Mouse (Mus musculus) kidney, adult 9 months (tissue): ENCODE measurements around the gene Rspry1.

Experiments
- DNase-seq: peaks from one replicate; pipeline ENCODE4 v3.0.0; 2022

Gene Rspry1

DNA sequence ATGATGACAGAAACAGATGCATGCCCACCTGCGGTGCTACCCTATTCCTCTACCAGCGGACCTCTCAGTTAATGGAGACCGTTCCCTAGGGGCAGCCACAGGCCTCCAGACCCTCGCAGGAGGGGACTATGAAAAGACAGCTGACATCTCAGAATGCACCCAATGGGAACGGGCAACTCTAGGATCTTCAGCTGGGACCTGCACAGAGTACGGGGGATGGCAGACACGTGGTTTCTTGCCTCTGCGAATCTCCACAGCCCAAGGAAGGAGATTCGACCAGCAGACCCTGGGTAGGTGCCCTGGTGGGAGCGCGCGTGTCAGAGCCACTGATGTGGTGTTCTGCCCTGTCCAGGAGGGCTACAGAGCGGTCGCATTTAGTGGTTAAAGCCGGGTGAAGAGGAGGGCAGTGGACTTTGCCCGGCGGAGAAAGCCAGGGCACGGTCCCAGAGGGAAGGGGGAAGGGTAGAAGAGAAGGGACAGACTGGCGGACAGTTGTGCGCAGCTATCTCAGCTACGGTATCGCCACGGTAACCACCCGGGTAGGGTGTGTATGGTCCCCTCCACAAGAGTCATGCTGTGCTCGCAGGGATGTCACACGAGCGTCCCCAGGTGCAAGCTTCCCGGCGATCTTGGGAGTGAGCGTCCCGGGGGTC is 93.7 kb downstream of the Rspry1 start:
- peak; percentile 83 for DNase-seq

DNA sequence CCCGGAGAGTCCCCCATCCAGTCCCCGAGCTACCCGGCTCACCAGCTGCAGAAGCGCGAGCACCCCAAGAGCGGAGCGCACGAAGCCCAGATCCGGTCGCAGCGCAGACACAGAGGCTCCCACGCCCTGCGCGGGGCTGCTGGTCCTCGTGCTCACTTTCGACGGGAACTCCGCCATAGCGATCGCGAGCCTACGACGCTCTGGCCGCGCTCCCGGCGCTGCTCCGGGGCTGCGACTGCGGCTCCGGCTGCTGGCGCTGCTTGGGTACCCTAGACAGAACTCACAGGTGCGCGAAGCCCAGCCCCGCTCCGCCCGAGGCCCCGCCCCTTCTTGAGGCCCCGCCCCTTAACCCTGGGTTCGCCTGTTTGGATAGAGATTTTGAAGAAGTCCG is 94.3 kb downstream of the Rspry1 start, which contains the start of gene Pllp:
Gene Pllp, minus strand, starts transcription at position 285 of the 391 bp plus-strand sequence.
- DNase-seq = peak; percentile 63

DNA sequence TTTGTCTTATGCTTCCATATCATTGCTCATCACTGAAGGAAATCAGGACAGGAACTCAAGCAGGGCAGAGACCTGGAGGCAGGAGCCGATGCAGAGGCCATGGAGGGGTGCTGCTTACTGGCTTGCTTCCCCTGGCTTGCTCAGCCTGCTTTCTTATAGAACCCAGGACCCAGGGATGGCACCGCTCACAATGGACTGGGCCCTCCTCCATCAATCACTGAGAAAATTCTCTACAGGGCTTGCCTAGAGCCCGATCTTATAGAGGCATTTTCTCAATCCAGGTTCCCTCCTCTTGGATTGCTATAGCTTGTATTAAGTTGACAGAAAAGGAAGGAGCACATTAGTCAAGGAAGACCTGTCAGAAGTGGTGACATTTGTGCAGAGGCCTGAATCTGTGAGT is 94.8 kb downstream of the Rspry1 start:
- DNase-seq = no peak

DNA sequence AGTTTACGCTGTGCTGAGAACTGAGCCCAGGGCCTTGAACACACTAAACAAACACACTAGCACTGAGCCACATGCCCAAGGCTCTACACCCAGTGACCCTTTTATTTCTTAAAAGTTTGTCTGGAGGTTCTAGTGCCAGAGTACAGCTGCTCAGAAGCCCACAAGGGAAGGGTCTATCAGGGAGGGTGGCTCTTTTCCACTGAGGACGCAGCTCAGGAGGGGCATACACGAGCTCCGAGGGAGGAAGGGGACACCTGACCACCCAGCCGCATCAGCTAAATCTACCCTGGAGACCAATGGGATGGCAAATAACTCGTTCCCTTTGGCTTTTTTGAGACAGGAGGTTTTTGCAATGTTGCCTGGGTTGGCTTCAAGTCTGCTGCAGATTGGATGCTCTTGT is 96.2 kb downstream of the Rspry1 start:
- no peak for DNase-seq

DNA sequence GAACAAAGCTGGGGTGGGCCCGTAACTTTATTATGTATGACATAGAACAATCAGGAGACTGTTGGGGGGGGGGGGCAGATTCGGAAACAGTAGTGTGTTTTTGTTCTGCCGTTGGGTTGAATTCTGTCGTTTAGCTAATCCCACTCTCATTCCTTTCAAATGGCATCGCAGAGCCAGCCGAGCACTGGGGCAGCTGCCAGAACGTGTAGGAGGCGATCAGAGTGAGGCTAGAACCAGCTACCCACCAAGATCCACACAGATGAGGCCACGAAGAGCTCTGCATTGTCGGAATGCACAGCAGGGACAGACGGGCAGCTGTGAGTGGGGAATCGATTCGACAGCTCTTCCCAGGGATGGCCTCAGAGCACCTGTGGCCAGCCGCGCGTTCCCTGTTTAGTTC is 97.6 kb downstream of the Rspry1 start:
- DNase-seq = no peak

DNA sequence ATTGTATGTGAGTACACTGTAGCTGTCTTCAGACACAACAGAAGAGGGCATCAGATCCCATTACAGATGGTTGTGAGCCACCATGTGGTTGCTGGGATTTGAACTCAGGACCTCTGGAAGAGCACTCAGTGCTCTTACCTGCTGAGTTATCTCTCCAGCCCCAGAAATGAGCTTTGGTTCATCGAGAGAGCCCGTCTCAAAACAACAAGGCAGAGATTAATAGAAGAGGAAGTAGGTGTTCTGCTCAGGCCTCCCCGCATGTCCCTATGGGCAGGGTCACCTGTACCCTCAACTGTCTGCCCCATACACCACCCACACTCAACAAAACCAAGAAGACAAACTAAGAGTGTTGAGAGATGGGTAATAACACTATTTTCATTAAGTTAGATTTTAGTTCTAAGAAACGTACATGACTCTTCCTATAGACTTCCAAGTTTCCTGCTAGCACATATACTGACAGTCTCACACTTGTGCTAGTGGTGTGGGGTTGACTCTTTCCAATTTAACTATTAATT is 98.7 kb downstream of the Rspry1 start:
- no peak for DNase-seq

DNA sequence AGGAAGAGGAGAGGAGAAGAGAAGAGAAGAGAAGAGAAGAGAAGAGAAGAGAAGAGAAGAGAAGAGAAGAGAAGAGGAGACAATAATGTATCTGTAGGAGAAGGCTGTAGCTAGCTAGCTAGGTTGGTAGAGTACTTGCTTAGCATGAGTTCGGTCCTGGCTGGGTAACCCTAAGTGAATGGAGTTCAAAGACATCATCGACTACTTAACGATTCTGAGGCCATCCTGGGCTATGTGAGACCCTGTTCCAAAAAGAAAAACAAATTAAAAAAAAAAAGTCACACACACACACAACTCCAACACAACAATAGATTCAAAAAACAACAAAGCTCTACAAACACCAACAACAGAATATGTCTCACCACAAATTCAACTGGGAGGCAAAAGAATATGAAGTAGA is 100.4 kb downstream of the Rspry1 start:
- DNase-seq = no peak

DNA sequence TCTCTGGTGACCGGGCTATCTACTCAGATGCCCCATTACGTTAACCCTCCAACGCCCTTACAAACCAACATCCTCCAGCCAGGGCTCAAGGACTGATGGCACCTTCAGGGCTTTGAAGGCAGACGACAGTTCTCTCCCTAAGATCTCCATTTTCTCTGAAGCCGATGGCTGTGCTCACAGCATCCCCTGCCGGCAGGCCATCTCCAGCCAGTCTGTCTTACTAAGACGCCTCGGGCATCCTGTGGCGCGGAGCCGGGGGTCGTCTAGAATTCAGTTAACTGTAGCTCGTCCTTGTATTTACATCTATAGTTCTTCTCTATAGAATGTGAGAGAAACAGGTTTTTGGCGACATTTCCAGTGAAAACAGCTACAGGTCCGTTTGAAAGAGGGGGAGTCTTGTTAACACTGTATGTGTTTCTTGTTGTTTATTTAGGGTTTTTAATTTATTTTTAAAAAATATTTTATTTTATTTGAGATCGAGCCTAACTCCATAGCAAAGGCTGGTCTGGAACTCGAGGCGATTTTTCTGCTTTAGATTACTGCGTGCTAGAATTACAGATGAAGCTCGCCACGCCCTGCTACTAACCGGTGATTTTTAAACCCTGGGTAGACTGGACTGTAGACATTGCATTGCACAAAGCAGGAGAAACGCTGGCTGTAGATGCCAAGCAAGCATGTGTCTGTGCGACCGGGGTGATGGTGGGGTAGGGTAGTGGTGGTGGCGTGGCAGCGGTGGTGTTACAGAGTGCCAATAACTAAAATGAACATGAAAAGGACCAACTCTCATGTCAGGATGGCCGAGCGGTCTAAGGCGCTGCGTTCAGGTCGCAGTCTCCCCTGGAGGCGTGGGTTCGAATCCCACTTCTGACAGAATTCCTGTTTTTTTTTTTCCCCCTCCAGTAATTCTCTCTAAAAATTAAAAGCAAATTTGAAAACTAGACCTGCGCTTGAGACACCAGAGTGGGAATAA is 101.4 kb downstream of the Rspry1 start:
- peak; percentile 89 for DNase-seq

DNA sequence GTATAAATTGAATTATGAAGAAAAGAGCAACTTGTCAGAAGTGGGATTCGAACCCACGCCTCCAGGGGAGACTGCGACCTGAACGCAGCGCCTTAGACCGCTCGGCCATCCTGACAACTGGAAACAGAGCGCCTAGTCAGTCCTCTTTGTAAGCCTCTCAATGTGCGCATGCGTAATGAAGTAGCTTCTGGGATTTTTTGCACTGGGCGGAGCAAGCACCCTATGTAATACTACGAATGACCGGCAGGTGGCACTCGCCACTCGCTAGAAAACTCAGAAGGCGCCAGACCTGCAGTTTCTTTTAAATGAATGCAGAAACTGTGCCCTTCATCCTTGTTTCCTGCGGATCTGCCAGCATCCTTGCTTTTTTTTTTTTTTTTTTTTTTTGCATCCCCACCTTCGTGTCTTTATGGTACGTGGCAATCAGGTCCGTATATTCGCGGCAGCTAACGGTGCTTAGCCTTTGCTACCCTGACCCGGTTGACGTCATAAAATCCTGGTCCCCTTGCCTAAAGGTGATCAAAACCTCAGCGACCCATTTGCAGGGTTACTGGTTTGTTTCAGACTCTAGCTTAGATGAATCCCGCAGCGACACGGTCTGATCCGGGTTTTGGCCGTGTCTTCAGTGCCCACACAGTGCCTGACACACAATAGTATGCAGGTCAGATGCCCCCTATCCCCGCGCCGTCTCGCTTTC is 102.4 kb downstream of the Rspry1 start:
- peak; percentile 98 for DNase-seq

DNA sequence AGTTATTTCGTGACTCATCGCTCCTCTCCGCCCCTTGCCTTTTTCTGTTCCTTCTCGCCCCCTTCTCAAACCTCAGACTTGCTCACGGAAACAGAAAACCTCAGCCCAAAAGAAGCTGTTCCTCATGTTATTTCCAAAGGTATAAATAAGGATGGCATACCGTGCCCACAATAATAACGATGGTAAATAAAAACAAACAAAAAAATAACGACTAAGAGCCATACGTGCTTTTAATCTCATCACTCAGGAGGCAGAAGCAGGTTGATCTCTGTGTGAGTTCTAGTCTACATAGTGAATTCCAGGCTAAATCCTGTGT is 102.9 kb downstream of the Rspry1 start:
- no peak for DNase-seq

DNA sequence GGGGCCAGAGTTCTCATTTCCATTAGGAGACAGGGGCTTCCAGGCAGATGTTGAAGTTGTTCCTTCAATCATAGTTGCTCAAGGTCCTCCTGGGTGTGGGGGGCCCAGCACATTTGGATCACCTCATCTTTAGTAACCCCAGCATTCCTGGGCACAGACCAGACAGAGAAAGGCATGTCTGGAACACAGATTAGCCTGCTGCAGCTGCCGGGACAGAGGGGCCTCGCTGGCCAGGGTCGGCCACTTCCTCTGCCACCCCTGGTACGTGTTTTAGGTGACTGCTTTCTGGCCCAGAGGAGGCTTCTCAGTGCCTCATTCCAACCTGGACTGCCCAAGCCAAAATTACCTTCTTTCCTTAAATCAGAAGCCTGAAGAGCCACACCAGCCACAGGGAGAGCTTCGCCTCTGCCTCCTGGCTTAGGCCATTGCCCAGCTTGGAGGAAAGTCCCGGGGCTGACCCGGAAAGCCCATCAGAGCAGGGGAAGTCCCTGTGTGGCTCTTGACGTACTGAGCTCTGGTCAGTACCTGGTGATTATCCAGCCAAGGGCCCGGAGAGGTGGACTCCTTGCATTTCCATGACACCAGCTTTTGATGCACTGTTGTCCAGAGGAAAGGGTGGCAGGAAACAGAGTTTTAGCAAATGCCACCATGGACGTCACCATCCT is 104.0 kb downstream of the Rspry1 start:
- no peak for DNase-seq

DNA sequence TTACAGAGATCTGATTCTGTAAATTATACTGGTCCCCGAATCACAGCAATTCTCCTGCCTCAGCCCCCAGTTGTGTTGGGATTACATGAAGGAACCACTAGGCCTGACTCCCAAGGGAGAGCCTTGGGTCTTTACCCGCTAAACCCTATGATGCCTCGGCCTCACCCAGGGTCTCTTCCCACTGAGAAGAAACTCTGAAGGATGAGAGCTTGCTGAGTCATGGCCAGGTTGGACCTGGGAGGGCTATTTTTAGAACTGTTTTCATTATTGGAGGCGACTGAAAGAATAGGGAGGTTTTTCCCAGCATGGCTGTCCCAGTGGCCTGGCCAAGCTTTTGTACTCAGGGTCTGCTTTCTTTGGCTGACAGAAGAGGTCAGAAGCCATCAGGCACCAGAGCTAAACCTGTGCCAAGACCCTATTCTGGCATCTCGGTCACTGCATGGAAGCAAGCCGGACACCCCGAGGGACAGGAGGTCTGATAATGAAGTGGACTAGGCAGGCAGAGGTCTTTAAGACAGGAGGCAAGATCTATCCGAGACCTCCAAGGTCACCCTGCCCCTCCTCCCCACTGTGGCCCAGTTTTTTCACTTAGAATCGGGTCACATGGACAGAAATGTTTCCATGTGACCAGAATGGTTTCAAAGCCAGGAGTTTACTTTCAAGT is 105.1 kb downstream of the Rspry1 start:
- peak; percentile 62 for DNase-seq
